Mouse (Mus musculus) mesoderm, embryonic 11.5 days (tissue): Measurements from ENCODE around the gene Sh3rf1.

Experiments used
- DNase-seq: peaks from one replicate; pipeline ENCODE4 v3.0.0-alpha.2; 2012; ENCODE audit warnings: low read depth, low spot score

Sh3rf1 gene

GRCm38 (mm10) chr8:61223283-61223682, 389 bp upstream of the Sh3rf1 start:
- DNase-seq = no peak

GRCm38 (mm10) chr8:61224380-61225092, 864 bp downstream of the Sh3rf1 start:
- peak; percentile 55 for DNase-seq

GRCm38 (mm10) chr8:61225581-61226395, 2.1 kb downstream of the Sh3rf1 start:
- no peak for DNase-seq

DNA sequence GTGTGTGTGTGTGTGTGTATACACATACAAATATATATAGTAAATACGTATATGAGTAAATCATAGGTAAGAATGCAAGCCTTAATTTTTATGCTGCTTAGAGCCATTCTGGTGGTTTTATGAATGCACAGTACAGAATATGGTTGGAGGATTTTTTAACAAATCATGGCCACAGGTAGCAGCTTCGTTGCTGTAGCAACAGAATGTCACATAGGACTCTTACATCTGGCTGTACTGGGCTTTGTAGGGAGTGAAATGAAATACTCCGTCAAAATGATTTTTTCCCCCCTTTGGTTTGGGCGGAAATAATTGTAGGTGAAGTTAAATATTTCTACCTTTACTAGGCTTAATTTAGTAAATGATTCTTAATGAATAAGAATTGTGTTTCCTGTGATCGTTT, 3.0 kb downstream of the Sh3rf1 start:
- no peak for DNase-seq

GRCm38 (mm10) chr8:61228678-61229077, 5.0 kb downstream of the Sh3rf1 start:
- DNase-seq = no peak

DNA sequence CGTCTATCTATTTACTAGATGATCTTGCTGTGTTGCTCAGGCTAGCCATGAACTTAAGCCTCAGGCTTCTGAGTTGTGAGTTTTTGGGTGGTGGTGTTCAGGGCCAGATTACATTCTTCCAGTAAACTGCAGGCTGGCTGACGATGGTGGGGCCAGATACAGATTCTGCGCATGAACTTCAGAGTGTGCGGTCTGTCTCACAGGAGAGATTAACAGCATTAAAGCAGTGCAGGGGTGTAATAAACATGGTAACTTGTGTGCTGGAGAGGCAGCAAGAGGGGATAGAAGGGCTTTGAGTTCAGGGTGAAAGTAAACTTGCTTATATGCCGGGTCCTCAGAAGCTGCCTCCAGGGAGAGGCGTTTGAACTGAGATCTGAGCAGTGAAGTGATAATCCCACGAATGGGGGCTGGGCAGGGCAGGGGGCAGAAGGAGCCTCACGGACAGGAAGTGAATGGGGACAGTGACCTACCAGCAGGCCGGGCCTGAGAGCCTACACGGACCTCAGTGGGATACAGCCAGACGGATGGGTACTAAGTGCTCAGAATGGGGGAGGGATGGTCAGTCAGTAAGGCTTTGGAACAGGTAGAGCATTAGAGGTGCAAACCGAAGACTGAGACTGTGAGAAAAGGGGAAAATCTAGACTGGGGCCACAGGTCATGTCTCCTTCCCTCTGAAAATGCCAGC, 6.0 kb downstream of the Sh3rf1 start:
- DNase-seq = no peak

DNA sequence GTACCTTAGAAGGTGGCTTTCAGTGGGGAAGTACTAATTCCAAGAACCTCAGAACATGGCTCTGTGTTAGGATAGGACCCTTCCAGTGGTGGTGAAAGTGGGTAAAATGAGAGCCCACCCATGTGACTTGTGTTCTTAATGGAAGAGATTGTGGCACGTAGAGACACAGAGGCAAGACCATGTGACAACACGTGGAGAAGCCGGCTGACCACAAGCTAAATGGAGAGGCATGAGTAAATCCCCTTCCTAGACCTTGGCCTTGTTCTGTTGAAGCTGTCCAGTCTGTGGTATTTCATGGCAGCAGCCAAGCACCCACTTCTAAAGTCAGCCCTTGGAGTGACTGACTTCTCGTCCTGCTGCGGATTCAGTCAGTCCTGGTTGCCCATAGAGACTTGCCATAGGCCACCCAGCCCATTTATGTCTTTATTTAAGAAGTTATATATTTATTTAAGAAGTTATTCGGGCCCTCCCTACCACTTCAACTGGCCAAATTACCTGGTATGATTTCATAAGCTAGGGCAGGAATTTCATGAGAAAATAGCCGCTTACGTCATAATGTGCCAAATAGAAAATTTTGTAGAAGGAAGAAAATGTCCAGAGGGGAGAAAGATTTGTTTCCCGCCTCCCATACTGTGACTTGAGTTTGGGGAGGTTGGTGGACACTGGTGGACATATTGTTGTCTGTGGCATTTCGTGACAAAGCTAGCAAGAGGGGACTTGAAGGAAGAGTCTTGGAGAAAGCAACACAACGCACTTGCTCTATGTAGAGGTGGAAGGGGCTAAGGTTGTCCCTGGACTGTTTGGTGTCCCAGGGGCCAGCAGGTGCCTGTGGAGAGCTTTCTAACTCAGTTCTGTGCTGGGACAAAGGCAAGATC, 7.4 kb downstream of the Sh3rf1 start:
- DNase-seq = no peak

DNA sequence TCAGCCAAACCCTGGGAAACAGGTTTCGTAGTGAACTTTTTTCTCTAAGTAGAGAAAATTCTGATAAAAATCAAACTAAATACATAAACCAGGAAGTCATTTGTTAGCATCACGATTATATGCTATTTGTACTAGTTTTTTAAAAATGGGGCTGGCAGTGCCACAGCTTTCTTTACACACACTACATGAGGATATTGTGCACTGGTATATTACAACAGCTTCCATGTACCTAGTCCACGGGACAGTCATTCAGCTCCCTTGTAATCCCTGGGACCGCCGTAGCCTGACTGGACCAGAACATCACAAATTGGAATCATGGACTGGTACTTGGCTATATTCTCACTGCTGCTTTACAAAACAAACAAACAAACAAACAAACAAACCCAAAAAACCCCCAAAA, 11.8 kb downstream of the Sh3rf1 start:
- DNase-seq = no peak

DNA sequence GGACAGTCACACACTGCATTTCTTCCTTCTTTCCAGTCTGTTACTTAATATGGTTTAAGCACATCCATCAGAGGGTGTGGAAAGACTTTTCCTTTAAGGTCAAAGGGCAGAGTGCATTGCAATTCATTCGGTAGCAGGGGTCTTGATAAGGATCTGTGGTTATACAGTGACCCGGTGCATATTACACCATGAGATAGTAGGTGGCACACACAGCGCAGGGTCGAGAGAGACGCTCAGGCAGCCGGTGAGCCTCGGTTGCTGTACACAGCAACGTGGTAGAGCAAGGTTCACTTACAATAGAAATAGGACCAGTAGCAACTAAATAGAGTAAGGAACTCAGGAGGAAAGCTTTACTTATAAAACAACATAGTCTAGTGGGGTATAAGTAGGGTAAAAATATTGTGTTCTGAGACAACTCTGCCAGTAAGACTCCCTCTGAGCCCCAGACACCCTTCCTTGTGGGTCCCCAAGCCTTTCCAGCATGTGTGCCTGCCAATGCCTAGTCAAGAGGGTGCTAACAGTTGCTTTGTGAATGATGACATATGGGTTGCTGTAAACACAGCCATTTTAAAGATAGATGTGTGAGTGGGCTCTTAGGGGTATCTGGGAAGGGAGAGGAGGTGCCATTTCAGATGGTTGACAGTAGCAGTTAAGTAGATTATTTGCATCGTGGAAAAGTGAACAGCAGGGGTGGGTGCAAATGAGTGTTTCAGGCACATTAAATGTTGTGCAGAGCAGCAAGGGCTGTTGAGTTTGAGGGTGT, 13.0 kb downstream of the Sh3rf1 start:
- DNase-seq = no peak

GRCm38 (mm10) chr8:61239576-61239975, 15.9 kb downstream of the Sh3rf1 start:
- DNase-seq = no peak

DNA sequence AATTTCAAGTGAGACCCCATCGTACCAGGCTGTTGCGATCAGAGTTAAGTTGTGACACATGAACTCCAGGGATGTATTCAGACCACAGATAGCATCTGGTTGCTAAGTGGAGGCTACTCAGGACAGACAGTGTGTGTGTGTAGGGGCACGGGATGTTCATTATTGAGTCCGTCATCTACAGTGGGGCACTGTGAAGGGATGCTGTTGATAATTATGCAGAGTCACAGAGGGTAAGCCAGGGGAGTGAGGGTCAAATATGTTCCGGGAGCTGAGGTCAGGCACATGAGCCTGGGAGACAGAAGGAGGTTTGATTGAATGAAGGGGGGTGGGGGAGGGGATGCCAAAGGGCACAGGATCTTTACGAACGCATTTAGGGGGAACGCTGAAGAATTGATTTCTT, 17.6 kb downstream of the Sh3rf1 start:
- DNase-seq = peak; percentile 41

- DNase-seq = no peak
These were observed 19.2 kb downstream of the Sh3rf1 start for GRCm38 (mm10) chr8:61242896-61243295.

- no peak for DNase-seq
These were observed 19.8 kb downstream of the Sh3rf1 start for GRCm38 (mm10) chr8:61243491-61243890.

DNA sequence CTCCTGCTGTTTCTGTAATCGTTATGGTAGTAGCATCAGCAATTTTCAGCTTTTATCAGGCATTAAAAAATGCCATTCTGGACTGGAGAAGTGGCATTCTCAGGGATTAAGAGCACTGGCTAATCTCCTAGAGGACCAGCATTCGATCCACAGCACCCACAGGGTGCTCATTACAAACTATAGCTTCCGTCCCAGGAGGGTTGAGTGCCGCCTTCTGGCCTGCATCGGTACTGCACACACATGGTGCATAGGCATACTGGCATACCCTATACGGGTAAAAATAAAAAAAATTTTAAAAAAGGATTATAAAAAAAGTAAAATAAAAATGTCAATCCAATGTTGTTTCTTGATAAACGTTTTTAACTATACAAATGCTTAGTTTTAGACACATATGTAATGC, 20.5 kb downstream of the Sh3rf1 start:
- no peak for DNase-seq

GRCm38 (mm10) chr8:61247270-61248025, 23.8 kb downstream of the Sh3rf1 start:
- DNase-seq = peak; percentile 48

DNA sequence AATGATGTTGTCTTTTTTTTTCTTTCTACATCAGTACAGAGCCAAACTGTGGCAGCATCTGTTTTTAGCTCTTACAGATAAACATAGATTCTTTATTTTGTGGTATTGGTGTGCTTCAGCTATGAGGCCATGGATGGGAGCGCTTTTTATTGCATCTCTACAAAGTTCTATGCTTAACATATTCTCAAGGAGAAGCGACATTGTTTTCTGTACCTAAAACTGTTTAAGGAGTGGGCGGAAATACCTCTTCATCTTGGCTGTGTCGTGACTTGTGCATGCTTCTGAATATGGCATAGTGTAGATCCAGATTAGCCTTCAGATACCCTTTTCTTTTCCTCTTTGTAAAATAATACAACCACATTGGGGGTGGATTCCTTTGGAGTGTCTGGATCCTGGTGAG, 25.8 kb downstream of the Sh3rf1 start:
- no peak for DNase-seq

GRCm38 (mm10) chr8:61254196-61254595, 30.5 kb downstream of the Sh3rf1 start:
- DNase-seq = no peak

GRCm38 (mm10) chr8:61258828-61259227, 35.2 kb downstream of the Sh3rf1 start:
- no peak for DNase-seq

GRCm38 (mm10) chr8:61259526-61259925, 35.9 kb downstream of the Sh3rf1 start:
- DNase-seq = no peak

DNA sequence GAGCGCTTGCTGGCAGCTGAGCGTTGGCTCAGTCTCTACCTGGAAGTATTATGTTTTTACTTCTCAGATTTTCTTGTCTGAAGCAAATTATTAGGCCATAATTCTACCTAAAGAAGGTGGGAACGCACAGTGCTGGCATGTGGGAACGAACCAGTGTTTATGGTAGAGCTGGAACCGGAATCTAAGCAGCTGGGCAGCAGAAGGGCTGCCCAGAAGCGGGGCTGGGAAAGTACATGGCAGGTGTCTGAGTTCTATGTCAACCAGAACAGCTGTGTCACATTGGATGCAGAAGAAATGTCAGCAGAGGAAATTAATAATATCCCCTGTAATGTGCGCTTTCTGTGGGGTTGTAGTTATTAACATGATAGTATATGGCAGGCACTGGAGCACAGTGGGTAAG, 36.9 kb downstream of the Sh3rf1 start:
- no peak for DNase-seq
